Mouse (Mus musculus) midbrain, embryonic 10.5 days (tissue): Measurements from ENCODE around the gene Med13l. TPM values are rescaled to one million over a fixed set of nuclear protein-coding genes. Genes with fewer than 3 reads are reported as not detected.

Experiments
- DNase-seq: peaks from one replicate; pipeline ENCODE4 v3.0.0-alpha.2; 2017; ENCODE audit warnings: low spot score
- H3K27ac ChIP-seq: fragments of 300-500 bp; sonication (generic); replicated peaks from 2 replicates; pipeline ENCODE4 v1.5.1; 2016; ENCODE audit warnings: mild to moderate bottlenecking
- H3K27me3 ChIP-seq: fragments of 300-500 bp; sonication (generic); 2 replicates; pipeline ENCODE4 v1.6.1; 2016; ENCODE audit warnings: low read depth, mild to moderate bottlenecking; ENCODE audit not compliant: poor library complexity, severe bottlenecking
- H3K36me3 ChIP-seq: fragments of 300-500 bp; sonication (generic); 2 replicates; pipeline ENCODE4 v1.6.1; 2016; ENCODE audit warnings: mild to moderate bottlenecking, moderate library complexity
- H3K4me1 ChIP-seq: fragments of 300-500 bp; sonication (generic); 2 replicates; pipeline ENCODE4 v1.6.1; 2016
- H3K4me3 ChIP-seq: fragments of 300-500 bp; sonication (generic); 2 replicates; pipeline ENCODE4 v1.5.1; 2016; ENCODE audit warnings: mild to moderate bottlenecking, moderate library complexity
- H3K9me3 ChIP-seq: fragments of 300-500 bp; sonication (generic); replicated peaks from 2 replicates; pipeline ENCODE4 v1.6.1; 2016; ENCODE audit warnings: mild to moderate bottlenecking
- WGBS: fragments of 180-500 bp; shearing (Covaris S2); methylation state at CpG from one replicate; pipeline ENCODE4 v1.1.7; 2016; 5-methylcytosine and 5-hydroxymethylcytosine counted together
- polyA plus RNA-seq: library from polyadenylated mRNA; unstranded; fragments of >200 nt; fragmentation: Nextera tagmentation; extraction: Ambion mirVana; gene quantifications from 2 replicates; pipeline ENCODE4 v1.2.1, GENCODE M21; 2016

Med13l gene
- 9.9 TPM in 2 replicates for polyA plus RNA-seq

GRCm38 (mm10) chr5:118560385-118561085, at the start of gene Med13l:
Med13l (plus strand) TSS chr5:118560679.
- H3K4me3 ChIP-seq, result peak within 1 kb of the TSS; percentile 87
- H3K27ac ChIP-seq, result peak within 1 kb of the TSS; percentile 98
- H3K4me1 ChIP-seq, result peaks cover 53% of the 10 kb centered on the region
- DNase-seq, result peak; percentile 75
- 3% methylated on average over 119 of the region's 120 CpGs for WGBS
- H3K27me3 ChIP-seq, result peaks cover 31% of the 10 kb centered on the region
- H3K36me3 ChIP-seq, result no peaks in the 10 kb centered on the region
- H3K9me3 ChIP-seq, result no peaks in the 10 kb centered on the region; the same call in 1 of the 2 replicates

GRCm38 (mm10) chr5:118510969-118511368, 49.5 kb upstream of the Med13l start:
- 85% methylated on average over 4 of the region's 4 CpGs for whole genome bisulfite sequencing
- no peaks in the 10 kb centered on the region for H3K9me3 ChIP-seq
- peaks cover 56% of the 10 kb centered on the region for H3K27me3 ChIP-seq
- DNase-seq, result no peak
- H3K4me3 ChIP-seq, result no peak overlapping the region
- H3K27ac ChIP-seq, result no peak overlapping the region
- no peaks in the 10 kb centered on the region for H3K36me3 ChIP-seq
- peaks cover 33% of the 10 kb centered on the region for H3K4me1 ChIP-seq

GRCm38 (mm10) chr5:118513005-118513404, 47.5 kb upstream of the Med13l start:
- no peak for DNase-seq
- Histone ChIP-seq H3K9me3 (no peaks in the 10 kb centered on the region), H3K4me1 (peaks cover 44% of the 10 kb centered on the region), H3K4me3 (no peak overlapping the region), H3K36me3 (no peaks in the 10 kb centered on the region), H3K27ac (no peak overlapping the region), H3K27me3 (peaks cover 77% of the 10 kb centered on the region)
- 84% methylated on average over 1 of the region's 1 CpGs for WGBS

GRCm38 (mm10) chr5:118513629-118514526, 46.6 kb upstream of the Med13l start:
- DNase-seq, result peak; percentile 41
- Histone ChIP-seq H3K27me3 (peaks cover 85% of the 10 kb centered on the region), H3K4me3 (peak overlapping the region; percentile 50), H3K36me3 (no peaks in the 10 kb centered on the region), H3K27ac (peak overlapping the region; percentile 47; the same call in 1 of the 2 replicates), H3K4me1 (peaks cover 50% of the 10 kb centered on the region), H3K9me3 (no peaks in the 10 kb centered on the region)
- 9% methylated on average over 43 of the region's 43 CpGs for WGBS

GRCm38 (mm10) chr5:118514527-118514831, 46.0 kb upstream of the Med13l start:
- H3K27ac ChIP-seq, result no peak overlapping the region
- WGBS, result 20% methylated on average over 9 of the region's 9 CpGs
- no peak for DNase-seq
- peaks cover 90% of the 10 kb centered on the region for H3K27me3 ChIP-seq
- H3K4me3 ChIP-seq, result peak overlapping the region; percentile 50
- H3K36me3 ChIP-seq, result no peaks in the 10 kb centered on the region
- no peaks in the 10 kb centered on the region for H3K9me3 ChIP-seq
- peaks cover 52% of the 10 kb centered on the region for H3K4me1 ChIP-seq

- Histone ChIP-seq H3K9me3 (no peaks in the 10 kb centered on the region), H3K27ac (no peak overlapping the region), H3K4me3 (peak overlapping the region; percentile 50; the same call in 1 of the 2 replicates), H3K36me3 (no peaks in the 10 kb centered on the region), H3K4me1 (peaks cover 52% of the 10 kb centered on the region), H3K27me3 (peaks cover 91% of the 10 kb centered on the region)
- WGBS, result 52% methylated on average over 5 of the region's 5 CpGs
- no peak for DNase-seq
These were observed 45.6 kb upstream of the Med13l start for GRCm38 (mm10) chr5:118514842-118515241.

GRCm38 (mm10) chr5:118515280-118515721, 45.2 kb upstream of the Med13l start:
- no peak overlapping the region for H3K27ac ChIP-seq
- peaks cover 92% of the 10 kb centered on the region for H3K27me3 ChIP-seq

GRCm38 (mm10) chr5:118516066-118516465, 44.4 kb upstream of the Med13l start:
- H3K4me3 ChIP-seq, result no peak overlapping the region
- H3K4me1 ChIP-seq, result peaks cover 61% of the 10 kb centered on the region
- no peak for DNase-seq
- H3K9me3 ChIP-seq, result no peaks in the 10 kb centered on the region
- no peaks in the 10 kb centered on the region for H3K36me3 ChIP-seq
- H3K27me3 ChIP-seq, result peaks cover 91% of the 10 kb centered on the region
- 73% methylated on average over 6 of the region's 6 CpGs for WGBS
- no peak overlapping the region for H3K27ac ChIP-seq

More at GRCm38 (mm10) chr5:118515280-118515721, 45.2 kb upstream of the Med13l start:
- no peak overlapping the region for H3K4me3 ChIP-seq
- no peak for DNase-seq
- H3K4me1 ChIP-seq, result peaks cover 54% of the 10 kb centered on the region
- H3K36me3 ChIP-seq, result no peaks in the 10 kb centered on the region
- 27% methylated on average over 11 of the region's 11 CpGs for WGBS
- H3K9me3 ChIP-seq, result no peaks in the 10 kb centered on the region

- peaks cover 64% of the 10 kb centered on the region for H3K4me1 ChIP-seq
- H3K9me3 ChIP-seq, result no peaks in the 10 kb centered on the region
- H3K27ac ChIP-seq, result no peak overlapping the region
- 54% methylated on average over 6 of the region's 6 CpGs for WGBS
- no peak for DNase-seq
- no peaks in the 10 kb centered on the region for H3K36me3 ChIP-seq
- peaks cover 91% of the 10 kb centered on the region for H3K27me3 ChIP-seq
- H3K4me3 ChIP-seq, result no peak overlapping the region
These were observed 44.0 kb upstream of the Med13l start for GRCm38 (mm10) chr5:118516470-118516869.

- WGBS, result 55% methylated on average over 3 of the region's 3 CpGs
- Histone ChIP-seq H3K9me3 (no peaks in the 10 kb centered on the region), H3K4me3 (no peak overlapping the region), H3K36me3 (no peaks in the 10 kb centered on the region), H3K4me1 (peaks cover 37% of the 10 kb centered on the region), H3K27ac (no peak overlapping the region), H3K27me3 (peaks cover 92% of the 10 kb centered on the region)
- DNase-seq, result peak; percentile 39
These were observed 40.0 kb upstream of the Med13l start for GRCm38 (mm10) chr5:118520457-118520856.

GRCm38 (mm10) chr5:118524400-118524799, 36.1 kb upstream of the Med13l start:
- Histone ChIP-seq H3K27me3 (peaks cover 87% of the 10 kb centered on the region), H3K27ac (no peak overlapping the region), H3K4me3 (no peak overlapping the region), H3K9me3 (no peaks in the 10 kb centered on the region), H3K4me1 (peaks cover 23% of the 10 kb centered on the region), H3K36me3 (no peaks in the 10 kb centered on the region)
- no peak for DNase-seq
- WGBS, result 79% methylated on average over 7 of the region's 7 CpGs

GRCm38 (mm10) chr5:118525634-118526033, 34.8 kb upstream of the Med13l start:
- H3K4me1 ChIP-seq, result peaks cover 21% of the 10 kb centered on the region
- H3K27ac ChIP-seq, result no peak overlapping the region
- no peaks in the 10 kb centered on the region for H3K9me3 ChIP-seq
- peaks cover 94% of the 10 kb centered on the region for H3K27me3 ChIP-seq
- WGBS, result 82% methylated on average over 6 of the region's 6 CpGs
- DNase-seq, result no peak
- H3K36me3 ChIP-seq, result no peaks in the 10 kb centered on the region
- H3K4me3 ChIP-seq, result no peak overlapping the region

GRCm38 (mm10) chr5:118526504-118526903, 34.0 kb upstream of the Med13l start:
- Histone ChIP-seq H3K4me1 (peaks cover 13% of the 10 kb centered on the region), H3K9me3 (no peaks in the 10 kb centered on the region), H3K36me3 (no peaks in the 10 kb centered on the region), H3K4me3 (no peak overlapping the region), H3K27ac (no peak overlapping the region), H3K27me3 (peaks cover 95% of the 10 kb centered on the region)
- no peak for DNase-seq
- WGBS, result 89% methylated on average over 13 of the region's 13 CpGs
